Mouse (Mus musculus): ENCODE measurements at regions not wholly inside any gene's neighbourhood (a gene's known extent, or its start where the extent isn't known, plus 50 kb on each side); places are given as distances from the start of the nearest gene placed in this dataset.

DNA sequence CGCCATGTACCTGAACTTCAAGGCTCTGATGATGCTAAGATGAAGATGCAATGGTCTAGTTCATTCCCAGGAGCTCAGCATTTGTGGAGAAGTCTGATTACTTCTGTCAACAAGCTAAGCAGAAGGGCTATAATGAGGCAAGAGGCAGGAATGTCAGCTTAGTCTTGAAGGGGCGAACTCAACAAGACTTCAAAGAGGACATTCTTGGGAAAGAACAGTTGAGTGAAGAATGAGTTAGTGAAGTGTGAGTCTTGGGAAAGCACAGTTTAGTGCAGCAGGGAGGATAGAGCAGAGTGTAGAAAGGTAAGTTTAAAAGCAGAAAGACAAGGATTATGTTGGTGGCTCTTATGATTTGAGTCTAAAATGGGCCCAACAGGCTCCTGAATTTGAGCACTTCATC is 160.5 kb upstream of the Ntf3 start:
- dilution Hi-C loops (cut with MboI; ENCODE audit: extremely low pct_ligation_motif_present, extremely low pct_unique_long_range_greater_than_20kb, low sequenced_read_pairs) (no loop called here), in situ Hi-C loops (cut with MboI; ENCODE audit: low pct_ligation_motif_present, low pct_unique_long_range_greater_than_20kb, low sequenced_read_pairs) (no loop called here)
- H3K36me3 ChIP-seq (replicated peaks in 1 of 2; ENCODE audit: control insufficient read depth in 1 of 2, insufficient read depth in 1 of 2, low read length in 1 of 2), result no peaks in the 10 kb centered on the region

DNA sequence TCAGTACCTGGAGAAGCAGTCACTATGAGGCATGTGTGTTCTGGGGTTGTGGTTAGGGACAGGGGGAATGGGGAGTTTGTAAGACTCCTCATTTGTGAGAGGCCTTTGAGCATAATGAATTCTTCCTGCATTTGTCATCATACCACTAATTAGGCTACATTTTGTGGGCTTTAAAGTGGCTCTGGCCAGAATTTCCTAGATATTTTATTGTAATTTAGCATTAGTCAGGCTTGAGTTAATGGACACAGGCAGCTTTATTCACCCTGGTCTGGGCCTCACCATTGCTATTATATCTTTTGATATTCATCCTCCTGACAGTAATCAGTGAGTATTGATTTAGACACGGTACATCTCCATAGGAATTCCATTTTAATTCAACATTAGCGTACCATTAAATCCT is 151.8 kb upstream of the Ntf3 start:
- Histone ChIP-seq H3K9me3 (replicated peaks; ENCODE audit: low read length) (no peaks in the 10 kb centered on the region), H3K79me2 (replicated peaks; ENCODE audit: control insufficient read depth, extremely low read depth, insufficient read depth, poor library complexity, severe bottlenecking) (no peaks in the 10 kb centered on the region), H3K9ac (ENCODE audit: insufficient read depth, low read depth) (no peak overlapping the region), H3K27ac (ENCODE audit: insufficient read depth, low read depth) (no peak overlapping the region), H3K4me1 (ENCODE audit: control insufficient read depth in 1 of 2, insufficient read depth in 2 of 2) (no peaks in the 10 kb centered on the region), H3K4me2 (ENCODE audit: insufficient read depth, low read depth, poor library complexity, severe bottlenecking) (no peak overlapping the region), H3K4me3 (replicated peaks in 1 of 3; ENCODE audit: low read depth in 2 of 3, low read length in 2 of 3, poor library complexity in 1 of 3) (no peak overlapping the region), H3K27me3 (replicated peaks) (peaks cover 61% of the 10 kb centered on the region), H3K36me3 (replicated peaks in 1 of 2; ENCODE audit: control insufficient read depth in 1 of 2, insufficient read depth in 1 of 2, low read length in 1 of 2) (no peaks in the 10 kb centered on the region)
- dilution Hi-C loops (cut with MboI; ENCODE audit: extremely low pct_ligation_motif_present, extremely low pct_unique_long_range_greater_than_20kb, low sequenced_read_pairs) (no loop called here), in situ Hi-C loops (cut with MboI; ENCODE audit: low pct_ligation_motif_present, low pct_unique_long_range_greater_than_20kb, low sequenced_read_pairs) (no loop called here)
- TF ChIP-seq NRF1 (IDR thresholded peaks at IDR 0.05; ENCODE audit: low read depth, low read length), result no peak
- no peak for TF ChIP-seq ZNF384 (IDR thresholded peaks at IDR 0.05; ENCODE audit: low read depth, low read length)
- no peak for TF ChIP-seq BHLHE40 (IDR thresholded peaks at IDR 0.05; ENCODE audit: low read depth, low read length)
- TF ChIP-seq POLR2AphosphoS2 (IDR thresholded peaks at IDR 0.05; ENCODE audit: low read depth, low read length), result no peak
- no peak for TF ChIP-seq JUND (conservative IDR thresholded peaks at IDR 0.05; ENCODE audit: low read depth, low read length)
- TF ChIP-seq CHD1 (IDR thresholded peaks at IDR 0.05; ENCODE audit: low read depth, low read length), result no peak
- no peak for TF ChIP-seq SMC3 (IDR thresholded peaks at IDR 0.05; ENCODE audit: low read depth, low read length)
- TF ChIP-seq E2F4 (IDR thresholded peaks at IDR 0.05; ENCODE audit: insufficient replicate concordance, low read depth, low read length), result no peak
- TF ChIP-seq MYC (IDR thresholded peaks at IDR 0.05; ENCODE audit: low read depth, low read length), result no peak
- no peak for TF ChIP-seq NELFE (IDR thresholded peaks at IDR 0.05; ENCODE audit: low read depth, low read length)
- no peak for TF ChIP-seq USF1 (IDR thresholded peaks at IDR 0.05; ENCODE audit: low read depth, low read length)
- TF ChIP-seq SIN3A (IDR thresholded peaks at IDR 0.05; ENCODE audit: low read length), result no peak
- no peak for TF ChIP-seq MAZ (IDR thresholded peaks at IDR 0.05; ENCODE audit: low read depth, low read length)
- DNase-seq (ENCODE audit: extremely low read depth), result no peak

More for the DNA sequence above, 160.5 kb upstream of the Ntf3 start:
- no peaks in the 10 kb centered on the region for H3K9me3 ChIP-seq (replicated peaks; ENCODE audit: low read length)
- no peak overlapping the region for H3K4me3 ChIP-seq (replicated peaks in 1 of 3; ENCODE audit: low read depth in 2 of 3, low read length in 2 of 3, poor library complexity in 1 of 3)
- DNase-seq (ENCODE audit: extremely low read depth), result no peak
- no peaks in the 10 kb centered on the region for H3K79me2 ChIP-seq (replicated peaks; ENCODE audit: control insufficient read depth, extremely low read depth, insufficient read depth, poor library complexity, severe bottlenecking)
- H3K9ac ChIP-seq (ENCODE audit: insufficient read depth, low read depth), result no peak overlapping the region
- H3K4me2 ChIP-seq (ENCODE audit: insufficient read depth, low read depth, poor library complexity, severe bottlenecking), result no peak overlapping the region
- peaks cover 91% of the 10 kb centered on the region for H3K27me3 ChIP-seq (replicated peaks)
- no peaks in the 10 kb centered on the region for H3K4me1 ChIP-seq (ENCODE audit: control insufficient read depth in 1 of 2, insufficient read depth in 2 of 2)
- no peak overlapping the region for H3K27ac ChIP-seq (ENCODE audit: insufficient read depth, low read depth)
- TF ChIP-seq NELFE (IDR thresholded peaks at IDR 0.05; ENCODE audit: low read depth, low read length) (no peak), JUND (conservative IDR thresholded peaks at IDR 0.05; ENCODE audit: low read depth, low read length) (no peak), CTCF (conservative IDR thresholded peaks at IDR 0.05 in 1 of 2, IDR thresholded peaks at IDR 0.05 in 1 of 2; ENCODE audit: low read depth in 2 of 2, low read length in 2 of 2) (no peak), ZKSCAN1 (IDR thresholded peaks at IDR 0.05; ENCODE audit: borderline replicate concordance, low read depth, low read length) (no peak), MXI1 (IDR thresholded peaks at IDR 0.05; ENCODE audit: low read depth, low read length) (no peak), SIN3A (IDR thresholded peaks at IDR 0.05; ENCODE audit: low read length) (no peak), USF1 (IDR thresholded peaks at IDR 0.05; ENCODE audit: low read depth, low read length) (no peak), CHD2 (IDR thresholded peaks at IDR 0.05; ENCODE audit: low read length) (no peak)

Measured in CH12.LX (cell line).